Mouse (Mus musculus) adrenal gland, postnatal 14 days (tissue): ENCODE data around the gene Tldc1. TPM values are rescaled to one million over a fixed set of nuclear protein-coding genes. Genes with fewer than 3 reads are reported as not detected.

Experiments
- DNase-seq: peaks from one replicate; pipeline ENCODE4 v3.0.0; 2021; ENCODE audit warnings: mixed read lengths
- long read RNA-seq, 2 experiments: library from polyadenylated mRNA; stranded (forward); transcript quantifications; one replicate each; pipeline ENCODE4 v2.0.0; 2021
- total RNA-seq: library from RNA; stranded (reverse); gene quantifications from 2 replicates; pipeline ENCODE4 v1.2.3, GENCODE M21; 2021

Gene Tldc1
- total RNA-seq = 9.1 and 10.8 TPM in 2 replicates
- long read RNA-seq, experiment 1, transcript Tldc1-201 (8 exons, 3,085 nt) = major isoform, 23 of 31 reads
- long read RNA-seq, experiment 1, partial matches to known transcripts = 2 of 31 reads
- long read RNA-seq, experiment 1, other reads (novel, unspliced or antisense) = 6 of 31 reads
- long read RNA-seq, experiment 2, transcript Tldc1-201 (8 exons, 3,085 nt) = major isoform, 15 of 23 reads
- long read RNA-seq, experiment 2, partial matches to known transcripts = 5 of 23 reads
- long read RNA-seq, experiment 2, other reads (novel, unspliced or antisense) = 3 of 23 reads

GRCm38 (mm10) chr8:119778263-119778662 lies at the start of gene Tldc1:
Gene Tldc1 (minus strand): TSS chr8:119778416.
- DNase-seq = peak; percentile 100

DNA sequence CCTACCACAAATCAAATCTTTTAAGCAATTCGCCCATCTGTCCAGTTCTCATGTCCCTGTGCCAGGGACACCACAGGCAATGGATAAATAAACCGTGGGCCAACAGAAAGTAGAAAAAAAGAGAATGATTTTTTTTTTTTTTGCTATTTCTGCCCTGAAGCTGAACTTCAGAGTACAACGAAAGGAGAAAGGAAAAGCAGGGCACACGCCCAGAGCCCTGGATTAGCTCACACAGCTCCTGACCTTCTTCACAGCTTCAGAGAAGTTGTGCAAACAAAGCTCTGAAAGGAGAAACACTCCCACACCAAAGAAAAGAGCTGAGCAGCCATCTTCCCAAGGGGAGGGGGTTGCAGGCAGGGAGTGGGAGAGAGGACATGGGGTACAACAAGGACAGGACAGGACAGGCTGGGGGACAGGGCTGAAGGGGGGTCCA lies 49.5 kb upstream of the Tldc1 start:
- no peak for DNase-seq

GRCm38 (mm10) chr8:119826982-119827381 lies 48.8 kb upstream of the Tldc1 start:
- no peak for DNase-seq

DNA sequence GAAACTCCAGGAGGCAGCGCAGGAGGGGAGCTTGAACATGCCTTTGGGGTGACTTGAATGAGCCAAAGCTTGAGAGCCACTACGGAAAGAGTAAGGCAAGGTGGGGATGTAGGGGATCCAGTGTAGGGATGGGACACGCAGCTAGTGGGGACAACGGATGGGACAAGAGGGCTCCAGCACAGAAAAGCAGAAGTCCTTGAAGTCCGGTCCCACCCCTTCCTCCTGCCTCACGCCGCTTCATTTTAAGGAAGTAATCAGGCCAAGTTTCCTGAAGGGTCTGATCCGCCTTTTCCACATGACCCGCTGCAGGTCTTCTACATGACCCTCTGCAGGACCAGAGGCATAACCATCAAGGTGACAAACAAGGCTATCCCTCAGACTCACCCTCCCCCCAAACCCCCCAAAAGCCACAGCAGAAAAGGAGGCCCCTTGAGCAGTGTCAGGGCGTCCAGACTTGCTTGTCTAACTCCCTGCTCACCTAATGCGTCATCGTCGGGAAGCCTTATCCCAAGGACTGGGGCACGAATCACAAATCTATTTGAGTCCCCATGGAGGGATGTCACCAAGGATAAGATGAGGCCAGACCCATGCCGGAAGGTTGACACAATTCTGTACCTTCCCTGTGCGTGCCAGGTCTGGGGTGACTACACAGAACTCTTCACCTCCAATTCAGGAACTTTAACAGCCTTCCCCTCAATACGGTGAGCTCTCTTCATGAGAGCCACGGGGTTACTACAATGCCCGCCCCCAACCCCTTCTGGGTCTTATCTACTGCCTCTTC lies 47.9 kb upstream of the Tldc1 start:
- DNase-seq = no peak

DNA sequence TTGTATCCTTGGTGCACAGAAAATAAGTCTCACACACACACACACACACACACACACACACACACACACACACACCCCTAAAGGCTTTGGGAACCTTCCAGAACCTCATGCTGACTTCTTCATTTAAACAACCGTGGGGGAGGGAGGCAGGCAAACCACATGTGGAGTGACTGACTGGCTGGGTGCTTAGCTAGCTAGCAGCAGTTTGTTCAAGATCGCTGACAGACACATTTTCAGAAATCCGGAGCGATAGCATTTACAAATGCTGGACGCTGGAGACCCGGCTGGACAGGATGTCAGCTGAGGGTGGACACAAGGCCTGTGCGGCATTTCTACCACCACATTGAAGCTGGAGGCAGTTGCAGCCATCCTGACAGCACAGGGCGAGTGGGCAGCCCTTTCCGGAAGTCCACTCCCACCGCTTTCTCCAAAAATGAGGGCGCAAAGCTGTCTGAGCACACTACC lies 46.6 kb upstream of the Tldc1 start:
- DNase-seq = no peak

DNA sequence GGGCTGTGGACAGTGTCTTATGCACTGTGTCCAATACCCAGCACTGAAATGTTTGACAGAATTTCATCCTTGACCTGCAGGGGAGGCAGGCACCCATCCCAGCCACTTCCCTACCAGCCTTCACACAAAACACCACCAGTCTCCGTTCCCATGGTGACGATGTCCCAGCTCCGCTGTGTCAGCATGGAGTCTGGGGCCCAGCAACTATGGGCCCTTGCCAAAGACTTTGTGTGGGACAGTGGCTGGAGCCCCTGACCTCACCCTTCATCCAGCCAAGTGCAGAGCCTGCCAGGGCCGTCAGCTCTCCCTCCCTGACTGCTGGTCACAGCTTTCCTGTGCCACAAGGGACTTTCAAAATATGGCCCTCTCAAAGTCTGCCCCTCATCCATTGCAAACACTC lies 45.9 kb upstream of the Tldc1 start:
- peak; percentile 58 for DNase-seq

- no peak for DNase-seq
Observed at GRCm38 (mm10) chr8:119823278-119823677, 45.1 kb upstream of the Tldc1 start.

GRCm38 (mm10) chr8:119821691-119822090 lies 43.5 kb upstream of the Tldc1 start:
- DNase-seq = no peak

GRCm38 (mm10) chr8:119819976-119820375 lies 41.8 kb upstream of the Tldc1 start:
- DNase-seq = no peak

GRCm38 (mm10) chr8:119819316-119819715 lies 41.1 kb upstream of the Tldc1 start:
- no peak for DNase-seq

DNA sequence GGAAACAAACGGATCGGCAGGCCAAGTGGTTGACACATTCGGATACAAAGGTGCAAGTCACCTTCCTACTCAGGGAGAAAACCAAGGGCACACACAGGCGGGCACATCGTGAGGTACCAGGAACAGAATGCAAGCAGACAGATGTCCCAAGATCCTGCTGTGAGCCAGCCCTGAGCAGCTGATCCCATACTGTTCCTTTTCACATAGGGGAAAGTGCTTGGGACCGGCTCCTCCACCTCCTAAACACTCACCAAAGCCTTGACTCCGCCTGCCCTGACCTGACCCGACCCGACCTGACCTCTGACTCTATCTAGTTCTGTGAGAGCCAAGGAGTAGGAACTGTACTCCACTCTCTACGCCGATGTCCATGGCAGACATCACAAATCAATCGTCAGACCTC lies 39.2 kb upstream of the Tldc1 start:
- DNase-seq = no peak

DNA sequence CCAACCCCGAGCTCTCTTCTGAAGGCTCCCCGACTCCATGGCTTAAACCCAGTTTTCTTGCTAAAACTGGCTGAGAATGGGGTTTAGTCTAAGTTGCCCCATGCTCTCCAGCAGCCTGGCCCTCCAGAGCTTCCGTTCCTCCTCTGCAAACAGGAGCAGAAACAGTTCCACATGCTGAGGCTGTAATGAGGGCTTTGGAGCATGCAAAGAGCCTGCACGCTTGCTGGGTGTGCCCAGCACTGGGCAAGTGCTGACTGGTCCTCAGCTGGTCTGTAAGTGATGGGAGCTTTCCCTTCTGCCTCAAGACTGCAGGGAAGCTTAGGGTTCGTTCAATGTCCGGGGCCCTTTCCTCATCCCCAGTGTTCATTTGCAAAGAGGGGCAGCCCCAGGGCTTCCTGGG lies 38.0 kb upstream of the Tldc1 start:
- no peak for DNase-seq

GRCm38 (mm10) chr8:119812650-119813431 lies 34.6 kb upstream of the Tldc1 start:
- DNase-seq = no peak

- DNase-seq = no peak
Observed at GRCm38 (mm10) chr8:119811925-119812324, 33.7 kb upstream of the Tldc1 start.

GRCm38 (mm10) chr8:119810953-119811499 lies 32.8 kb upstream of the Tldc1 start:
- DNase-seq = no peak

DNA sequence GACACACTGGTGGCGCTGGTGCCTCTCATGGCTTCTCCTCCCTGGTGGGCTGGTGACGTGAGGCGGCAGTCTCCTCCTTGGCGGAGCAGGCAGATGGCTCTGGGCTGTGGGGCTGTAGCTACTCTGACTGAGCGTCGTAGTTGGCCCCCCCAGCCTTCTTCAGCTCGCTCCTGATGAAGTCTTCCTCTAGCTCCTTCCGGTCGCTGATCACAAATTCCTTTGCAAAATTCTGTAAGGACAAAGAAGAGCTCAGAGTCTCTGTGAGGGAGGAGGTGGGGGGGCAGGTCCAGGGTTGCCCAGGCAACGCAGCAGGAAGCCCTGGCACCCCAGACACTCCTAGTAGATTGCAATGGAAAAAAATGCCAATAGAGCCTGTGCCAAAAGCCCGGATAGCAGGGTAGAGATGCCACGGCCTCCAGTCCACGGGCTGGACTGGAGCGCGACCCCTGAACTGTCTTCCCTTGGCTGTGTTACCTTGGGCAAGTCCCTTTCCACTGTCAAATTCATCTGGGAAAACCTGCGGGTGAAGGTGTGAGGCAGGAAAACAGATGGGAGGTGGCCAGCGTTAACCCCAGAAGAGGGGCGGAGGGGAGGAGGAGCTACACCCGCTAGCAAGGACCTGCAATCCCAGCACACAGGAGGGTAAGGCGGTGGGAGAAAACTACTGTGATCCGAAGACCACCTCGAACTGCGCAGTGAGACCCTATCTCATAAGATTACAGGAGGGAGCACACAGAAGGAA lies 32.1 kb upstream of the Tldc1 start:
- DNase-seq = no peak

DNA sequence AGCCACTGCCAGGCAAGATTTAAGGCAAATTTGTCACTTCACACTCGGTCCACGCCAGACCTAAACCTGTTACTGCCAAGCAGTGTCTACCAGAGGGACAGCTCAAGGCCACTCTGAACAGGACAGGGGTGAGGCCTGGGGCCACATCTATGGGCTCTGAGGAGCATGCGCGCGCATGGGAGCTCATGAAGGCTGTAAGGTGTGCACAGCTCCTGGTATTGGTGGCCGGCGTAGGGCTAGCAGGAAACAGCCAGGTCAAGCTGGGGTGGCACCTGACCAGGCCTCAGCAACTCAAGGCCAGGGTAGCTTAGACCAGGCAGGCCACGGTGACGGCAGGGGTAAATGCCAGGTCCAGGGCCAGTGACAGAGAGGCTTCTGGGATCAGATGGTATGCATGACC lies 31.4 kb upstream of the Tldc1 start:
- DNase-seq = no peak

GRCm38 (mm10) chr8:119807687-119808086 lies 29.5 kb upstream of the Tldc1 start:
- no peak for DNase-seq

- peak; percentile 83 for DNase-seq
Observed at GRCm38 (mm10) chr8:119806422-119807263, 28.4 kb upstream of the Tldc1 start.

DNA sequence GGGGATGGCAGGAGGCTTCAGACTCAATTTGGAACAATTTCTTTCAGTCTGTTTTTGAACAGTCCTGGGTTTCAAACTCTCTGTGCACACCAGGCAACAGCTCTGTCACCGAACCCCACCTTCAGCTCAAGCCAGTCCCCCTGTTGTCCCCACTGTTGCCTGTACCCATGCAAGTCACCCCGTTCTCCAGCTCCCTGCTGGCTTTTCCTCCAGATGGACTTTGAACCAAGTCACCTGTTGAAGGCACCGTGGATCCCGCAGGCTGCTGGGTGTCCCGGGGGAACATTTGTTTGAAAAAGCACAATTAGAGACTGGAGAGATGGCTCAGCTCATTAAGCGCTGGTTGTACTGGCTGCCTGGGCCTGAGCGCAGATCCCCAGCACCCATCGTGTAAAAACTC lies 27.1 kb upstream of the Tldc1 start:
- no peak for DNase-seq

GRCm38 (mm10) chr8:119802592-119802991 lies 24.4 kb upstream of the Tldc1 start:
- DNase-seq = no peak
